Mouse (Mus musculus) midbrain, embryonic 16.5 days (tissue): ENCODE data around the gene Stat5b. TPM values are rescaled to one million over a fixed set of nuclear protein-coding genes. Genes with fewer than 3 reads are reported as not detected.
"Not testable (repeated sequence)": the region's sequence is repeated elsewhere in the genome, so short reads cannot be mapped to it uniquely, and the experiment has no call there.

Experiments used
- ATAC-seq: fragments of 200-750 bp; cut with Nextera tagmentation; 2 replicates; pipeline ENCODE4 v1.8.0; 2017; ENCODE audit warnings: moderate TSS enrichment
- H3K27ac ChIP-seq: fragments of 300-500 bp; sonication (generic); 2 replicates; pipeline ENCODE4 v1.5.1; 2014; ENCODE audit warnings: mild to moderate bottlenecking, low read length, mixed read lengths
- H3K27me3 ChIP-seq: fragments of 300-500 bp; sonication (generic); 2 replicates; pipeline ENCODE4 v1.6.1; 2014; ENCODE audit warnings: low read depth, low read length, mixed read lengths; ENCODE audit not compliant: control insufficient read depth, insufficient read depth
- H3K36me3 ChIP-seq: fragments of 300-500 bp; sonication (generic); 2 replicates; pipeline ENCODE4 v1.6.1; 2014; ENCODE audit warnings: mild to moderate bottlenecking, low read length, moderate library complexity, mixed read lengths; ENCODE audit not compliant: control insufficient read depth, insufficient read depth
- H3K4me1 ChIP-seq: fragments of 300-500 bp; sonication (generic); 2 replicates; pipeline ENCODE4 v1.6.1; 2014; ENCODE audit warnings: mild to moderate bottlenecking, low read length, mixed read lengths; ENCODE audit not compliant: control insufficient read depth, insufficient read depth
- H3K4me2 ChIP-seq: fragments of 300-500 bp; sonication (generic); 2 replicates; pipeline ENCODE4 v1.6.1; 2014; ENCODE audit warnings: mild to moderate bottlenecking, low read length, mixed read lengths
- H3K4me3 ChIP-seq: fragments of 300-500 bp; sonication (generic); 2 replicates; pipeline ENCODE4 v1.5.1; 2014; ENCODE audit warnings: low read depth, mild to moderate bottlenecking, low read length, moderate library complexity, mixed read lengths
- H3K9ac ChIP-seq: fragments of 300-500 bp; sonication (generic); 2 replicates; pipeline ENCODE4 v1.6.1; 2014; ENCODE audit warnings: low read depth, low read length, mixed read lengths
- H3K9me3 ChIP-seq: fragments of 300-500 bp; sonication (generic); replicated peaks from 2 replicates; pipeline ENCODE4 v1.6.1; 2014; ENCODE audit warnings: mild to moderate bottlenecking, low read length, mixed read lengths; ENCODE audit not compliant: control insufficient read depth, poor library complexity, severe bottlenecking
- WGBS: fragments of 180-500 bp; shearing (Covaris S2); extraction: QIAGEN DNeasy Blood & Tissue Kit; methylation state at CpG from one replicate; pipeline ENCODE4 v1.1.7; 2014; 5-methylcytosine and 5-hydroxymethylcytosine counted together
- polyA plus RNA-seq: library from polyadenylated mRNA; unstranded; fragments of >200 nt; fragmentation: Nextera tagmentation; extraction: Ambion mirVana; gene quantifications from 2 replicates; pipeline ENCODE4 v1.2.1, GENCODE M21; 2015

Gene Stat5b
- polyA plus RNA-seq, 1 experiment from 2014 or later = 17.5 TPM

DNA sequence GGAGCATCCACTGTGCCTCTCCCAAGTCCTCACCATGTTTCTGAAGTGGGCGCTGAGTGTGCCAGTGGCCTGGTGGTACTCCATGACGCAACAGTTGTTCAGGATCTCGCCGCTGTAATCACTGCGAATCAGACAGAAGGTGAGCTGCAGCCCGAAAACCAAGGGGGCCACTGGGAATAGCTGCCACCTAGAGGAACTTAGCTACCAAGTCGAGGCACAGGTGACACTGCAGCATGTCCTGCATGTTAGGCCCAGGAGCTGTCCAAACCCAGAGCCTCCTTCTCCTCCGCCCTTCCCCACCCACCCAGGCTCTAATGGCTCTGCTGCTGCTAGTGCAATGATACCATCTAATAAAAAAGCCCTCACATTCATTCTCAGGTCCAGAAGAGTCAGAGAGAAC lies 53.9 kb downstream of the Stat5b start:
- H3K4me3 ChIP-seq = no peak overlapping the region
- peaks cover 7% of the 10 kb centered on the region for H3K36me3 ChIP-seq
- no peaks in the 10 kb centered on the region for H3K4me1 ChIP-seq
- no peaks in the 10 kb centered on the region for H3K9me3 ChIP-seq
- ATAC-seq = no peak
- 65% methylated on average over 8 of the region's 8 CpGs for WGBS
- no peaks in the 10 kb centered on the region for H3K27me3 ChIP-seq
- no peak overlapping the region for H3K9ac ChIP-seq
- no peak overlapping the region for H3K4me2 ChIP-seq
- H3K27ac ChIP-seq = no peak overlapping the region

DNA sequence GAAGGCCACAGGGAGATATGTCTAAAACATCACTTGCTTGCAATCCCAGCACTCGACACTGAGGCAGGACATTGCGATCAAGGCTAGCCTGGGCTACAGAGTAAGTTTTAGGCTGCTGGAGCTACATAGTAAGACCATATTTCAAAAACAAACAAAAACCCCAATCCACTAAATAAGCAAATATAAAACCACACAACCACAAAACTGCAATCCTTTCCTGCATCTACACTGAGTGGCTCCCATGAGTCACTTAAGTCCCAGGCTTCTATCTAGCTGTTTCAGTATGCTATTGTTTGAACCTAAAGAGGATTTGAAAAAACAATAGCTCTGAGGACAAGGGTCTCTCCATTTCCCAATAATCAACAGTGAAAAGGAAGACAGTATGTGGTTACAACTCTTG lies 55.1 kb downstream of the Stat5b start:
- H3K9ac ChIP-seq = no peak overlapping the region
- no peaks in the 10 kb centered on the region for H3K27me3 ChIP-seq
- no peak overlapping the region for H3K27ac ChIP-seq
- H3K4me3 ChIP-seq = no peak overlapping the region
- ATAC-seq = no peak
- H3K4me1 ChIP-seq = no peaks in the 10 kb centered on the region
- peaks cover 10% of the 10 kb centered on the region for H3K36me3 ChIP-seq
- WGBS = 91% methylated on average over 2 of the region's 2 CpGs
- H3K4me2 ChIP-seq = no peak overlapping the region
- no peaks in the 10 kb centered on the region for H3K9me3 ChIP-seq

DNA sequence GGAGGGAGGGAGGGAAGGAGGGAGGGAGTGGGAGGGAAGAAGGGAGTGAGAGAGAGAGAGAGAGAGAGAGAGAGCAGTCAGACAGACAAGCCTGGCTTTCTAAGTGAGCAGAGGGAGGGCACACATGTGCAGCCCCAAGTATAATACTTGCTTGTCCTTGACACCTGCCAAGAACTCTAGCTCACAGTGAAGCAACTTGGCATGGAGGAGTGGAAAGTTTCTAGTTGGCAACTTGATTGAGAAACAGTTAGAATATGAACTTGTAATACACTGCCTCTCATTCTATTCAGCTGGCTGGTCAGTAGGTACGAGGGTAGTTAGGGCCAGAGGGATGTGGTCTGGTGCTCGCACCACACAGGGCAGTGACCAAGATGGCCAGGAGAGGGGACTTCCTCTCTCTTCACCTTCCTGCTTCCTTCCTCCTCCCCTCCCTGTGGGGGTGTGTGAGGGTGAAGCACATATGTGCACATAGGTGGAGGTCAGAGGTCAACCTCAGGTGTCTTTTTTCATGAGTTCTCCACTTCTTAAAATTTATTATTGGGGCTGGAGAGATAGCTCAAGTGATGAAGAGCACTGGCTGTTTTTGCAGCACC lies 59.0 kb downstream of the Stat5b start:
- Histone ChIP-seq H3K4me1 (no peaks in the 10 kb centered on the region), H3K36me3 (peaks cover 12% of the 10 kb centered on the region), H3K9me3 (no peaks in the 10 kb centered on the region), H3K4me2 (no peak overlapping the region), H3K27ac (no peak overlapping the region), H3K27me3 (no peaks in the 10 kb centered on the region), H3K4me3 (no peak overlapping the region), H3K9ac (no peak overlapping the region)
- WGBS = 92% methylated on average over 2 of the region's 2 CpGs
- ATAC-seq = no peak

DNA sequence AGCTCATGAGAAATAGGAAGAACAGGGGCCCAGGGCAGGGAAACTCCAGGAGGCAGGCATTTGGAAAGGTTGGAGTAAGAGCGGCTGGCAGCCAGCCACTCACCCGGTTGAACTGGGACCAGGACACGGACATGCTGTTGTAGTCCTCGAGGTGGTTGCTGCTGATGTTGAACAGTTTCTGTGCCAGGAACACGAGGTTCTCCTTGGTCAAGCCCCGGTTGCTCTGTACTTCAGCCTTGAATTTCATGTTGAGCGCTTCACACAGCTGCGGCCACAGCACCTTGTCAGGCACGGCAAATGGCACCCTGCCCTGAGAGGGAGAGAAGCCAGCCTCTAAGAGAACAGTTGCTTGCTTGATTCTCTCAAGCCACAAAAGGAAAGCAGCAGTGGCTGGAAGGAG lies 59.9 kb downstream of the Stat5b start:
- H3K4me3 ChIP-seq, H3K4me2 ChIP-seq, H3K4me1 ChIP-seq, H3K36me3 ChIP-seq, H3K27ac ChIP-seq, H3K9me3 ChIP-seq, H3K9ac ChIP-seq, H3K27me3 ChIP-seq, ATAC-seq: not testable (repeated sequence)
- 86% methylated on average over 9 of the region's 9 CpGs for WGBS

DNA sequence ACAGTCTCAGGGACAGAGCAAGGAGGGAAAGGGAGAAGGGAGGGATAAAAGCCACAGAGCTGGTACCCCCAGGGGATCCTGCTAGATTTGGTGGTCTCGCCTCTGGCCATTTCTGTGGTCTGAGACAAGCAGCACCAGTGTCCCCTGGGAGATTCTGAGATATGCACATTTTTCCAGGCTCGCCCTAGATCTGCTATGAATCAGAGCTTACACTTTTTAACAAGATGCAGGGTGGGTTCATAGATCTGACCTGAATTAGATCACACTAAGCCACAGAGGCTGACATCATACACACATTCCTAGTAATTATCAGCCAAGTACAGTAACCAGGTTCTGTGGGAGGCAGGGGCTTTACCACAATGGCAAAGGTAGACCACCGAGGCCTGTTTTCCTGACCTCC lies 60.8 kb downstream of the Stat5b start:
- peaks cover 10% of the 10 kb centered on the region for H3K36me3 ChIP-seq
- ATAC-seq = no peak

DNA sequence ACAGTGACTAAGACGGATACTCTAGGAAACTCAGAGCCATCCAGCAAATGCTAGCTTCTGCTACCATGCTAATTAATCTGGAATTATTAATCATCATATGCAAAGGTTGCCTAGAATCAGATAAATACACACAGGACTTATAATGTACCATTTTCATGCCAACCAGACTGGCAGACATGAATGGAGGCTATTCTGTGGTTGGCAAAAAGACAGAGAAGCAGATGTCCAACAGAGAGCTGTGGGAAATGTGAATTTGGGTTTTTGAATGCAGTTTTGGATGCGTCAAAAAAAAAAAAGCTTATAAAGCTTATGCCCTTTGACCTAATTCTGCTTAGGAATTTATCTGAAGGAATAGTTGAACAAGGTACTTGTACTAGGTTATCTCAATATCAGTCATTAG lies 64.8 kb downstream of the Stat5b start:
- H3K36me3 ChIP-seq = peaks cover 13% of the 10 kb centered on the region
- no peak overlapping the region for H3K4me2 ChIP-seq
- WGBS = 94% methylated on average over 2 of the region's 2 CpGs

More for the DNA sequence above, 60.8 kb downstream of the Stat5b start:
- Histone ChIP-seq H3K9ac (no peak overlapping the region), H3K4me2 (no peak overlapping the region), H3K4me3 (no peak overlapping the region), H3K9me3 (no peaks in the 10 kb centered on the region), H3K4me1 (no peaks in the 10 kb centered on the region), H3K27me3 (no peaks in the 10 kb centered on the region), H3K27ac (no peak overlapping the region)
- 84% methylated on average over 3 of the region's 3 CpGs for WGBS

DNA sequence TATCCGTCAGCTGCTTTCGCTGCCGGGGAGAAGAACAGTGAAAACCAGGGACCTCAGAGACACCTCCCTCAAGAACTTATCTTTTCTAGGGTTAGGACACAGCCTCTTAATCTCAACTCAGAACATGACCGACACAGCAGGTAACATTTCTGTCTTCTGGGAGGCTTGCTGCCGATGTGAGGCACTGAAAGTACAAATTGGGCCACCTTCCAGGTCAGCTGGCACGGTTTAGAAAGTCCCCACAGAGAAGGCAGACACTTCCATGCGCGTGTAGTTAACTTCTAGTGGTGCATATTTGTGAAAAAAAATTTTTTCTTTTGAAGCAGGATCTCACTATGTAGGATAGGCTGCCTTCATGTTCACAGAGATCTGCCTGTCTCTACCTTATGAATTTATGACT lies 66.2 kb downstream of the Stat5b start:
- ATAC-seq = no peak
- WGBS = 81% methylated on average over 8 of the region's 8 CpGs
- no peak overlapping the region for H3K4me3 ChIP-seq
- H3K4me1 ChIP-seq = no peaks in the 10 kb centered on the region
- H3K27me3 ChIP-seq = no peaks in the 10 kb centered on the region
- H3K9ac ChIP-seq = no peak overlapping the region
- H3K4me2 ChIP-seq = no peak overlapping the region
- no peaks in the 10 kb centered on the region for H3K9me3 ChIP-seq
- no peak overlapping the region for H3K27ac ChIP-seq
- H3K36me3 ChIP-seq = peaks cover 13% of the 10 kb centered on the region

More for the DNA sequence above, 64.8 kb downstream of the Stat5b start:
- Histone ChIP-seq H3K27ac (no peak overlapping the region), H3K27me3 (no peaks in the 10 kb centered on the region), H3K9me3 (no peaks in the 10 kb centered on the region), H3K4me3 (no peak overlapping the region), H3K9ac (no peak overlapping the region), H3K4me1 (no peaks in the 10 kb centered on the region)
- ATAC-seq = no peak

DNA sequence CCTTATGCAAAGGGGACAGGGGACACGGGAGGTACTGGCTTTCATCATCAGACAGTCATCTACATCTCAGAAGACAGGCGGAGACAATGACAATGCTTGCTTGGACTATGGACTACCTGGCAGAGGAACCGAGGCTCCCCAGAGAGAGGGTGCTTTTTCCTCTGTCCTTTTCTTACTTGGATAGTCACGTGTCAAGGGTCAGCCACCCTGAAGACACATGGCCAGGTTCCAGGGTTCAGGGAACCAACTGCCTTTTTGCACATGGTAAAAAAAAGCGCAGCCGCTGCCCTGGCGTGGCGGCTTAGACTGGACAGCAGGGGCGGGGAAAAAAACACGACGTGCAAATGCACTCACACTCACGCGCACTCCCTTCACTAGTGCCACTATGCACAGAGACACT lies 68.0 kb downstream of the Stat5b start:
- no peaks in the 10 kb centered on the region for H3K27me3 ChIP-seq
- H3K4me2 ChIP-seq = no peak overlapping the region
- no peaks in the 10 kb centered on the region for H3K4me1 ChIP-seq
- peaks cover 9% of the 10 kb centered on the region; the same call in 1 of the 2 replicates for H3K36me3 ChIP-seq
- H3K4me3 ChIP-seq = no peak overlapping the region
- H3K9me3 ChIP-seq = no peaks in the 10 kb centered on the region
- H3K9ac ChIP-seq = no peak overlapping the region
- no peak for ATAC-seq
- H3K27ac ChIP-seq = no peak overlapping the region
- WGBS = 88% methylated on average over 13 of the region's 13 CpGs

DNA sequence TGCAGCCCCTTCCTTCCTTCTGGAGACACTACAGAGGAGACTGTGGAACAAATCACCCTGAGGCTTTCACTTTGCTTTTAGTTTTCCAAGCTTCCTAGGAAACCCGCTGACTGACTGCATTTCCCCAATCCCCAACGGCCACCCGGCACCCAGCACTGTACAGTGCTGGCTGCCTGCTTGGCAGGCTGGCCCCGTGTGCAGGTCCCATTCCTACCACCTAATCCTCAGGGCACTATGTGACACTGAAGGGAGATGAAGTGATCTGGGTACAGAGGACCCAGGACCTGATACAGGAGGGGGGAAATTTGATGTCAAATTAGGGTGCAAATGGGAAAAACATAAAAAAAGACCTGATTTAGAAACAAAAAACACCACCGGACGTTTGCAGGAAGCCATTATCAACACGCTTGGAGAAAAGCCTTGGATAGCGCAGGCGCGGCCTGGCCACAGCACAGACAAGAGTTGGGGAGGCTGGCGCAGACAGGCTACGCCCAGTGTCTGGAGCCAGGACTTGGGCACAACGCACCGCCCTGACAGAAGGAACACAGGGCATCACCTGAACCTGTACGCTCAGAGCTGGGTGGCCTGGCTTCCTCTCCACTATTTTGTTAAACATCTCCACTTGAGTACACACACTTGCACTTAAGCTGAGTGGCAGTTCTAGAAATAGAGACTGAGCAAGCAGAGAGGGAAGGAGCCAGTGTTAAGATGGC lies 68.6 kb downstream of the Stat5b start:
- Histone ChIP-seq H3K27ac (no peak overlapping the region), H3K9me3 (no peaks in the 10 kb centered on the region), H3K4me1 (no peaks in the 10 kb centered on the region), H3K4me3 (no peak overlapping the region), H3K4me2 (no peak overlapping the region), H3K9ac (no peak overlapping the region), H3K27me3 (no peaks in the 10 kb centered on the region), H3K36me3 (peaks cover 9% of the 10 kb centered on the region; the same call in 1 of the 2 replicates)
- WGBS = 92% methylated on average over 15 of the region's 15 CpGs
- no peak for ATAC-seq
